Mouse (Mus musculus) lung, adult 2 months (tissue): ENCODE measurements around the gene Smarca1.

Experiments
- CTCF ChIP-seq: fragments of 200-500 bp; IDR thresholded peaks from 2 replicates; pipeline ENCODE4 v1.5.1; 2011; ENCODE audit warnings: mild to moderate bottlenecking, low read length, control low read depth; ENCODE audit not compliant: insufficient read depth
- POLR2A ChIP-seq: fragments of 200-500 bp; IDR thresholded peaks from 2 replicates; pipeline ENCODE4 v1.6.1; 2011; ENCODE audit warnings: low read depth, mild to moderate bottlenecking, control low read depth, low read length, borderline replicate concordance; ENCODE audit errors: extremely low read depth

DNA sequence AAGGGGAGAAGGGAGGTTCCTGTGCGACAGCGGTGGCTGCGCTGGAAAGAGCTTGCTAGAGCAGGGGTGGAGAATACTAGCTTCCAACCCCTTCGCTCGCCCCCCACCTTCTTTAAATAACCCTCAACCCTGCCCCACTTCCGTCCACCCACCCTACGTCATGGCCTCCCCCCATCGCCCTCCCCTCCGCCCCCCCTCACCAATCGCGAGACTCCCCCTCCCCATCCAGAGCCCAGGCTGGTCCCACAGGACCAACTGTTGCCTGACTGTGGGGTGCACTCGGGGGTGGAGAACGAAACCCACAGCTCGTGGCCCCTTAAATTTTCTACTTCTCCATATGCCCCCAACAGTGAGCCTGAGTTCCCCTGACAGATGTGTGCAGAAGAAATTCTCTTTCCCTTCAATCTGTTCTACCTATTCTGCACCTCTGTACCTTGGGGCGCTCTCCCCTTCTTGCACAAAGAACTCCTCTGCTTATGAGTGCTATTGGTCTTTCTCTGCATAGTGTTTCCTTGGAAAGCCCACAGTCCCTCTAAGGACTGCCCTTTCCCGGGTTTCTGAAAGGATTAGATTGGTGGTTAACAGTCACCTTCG is at the start of gene Smarca1:
- TF ChIP-seq POLR2A: no peak
- TF ChIP-seq CTCF: no peak
